Mouse (Mus musculus) liver, postnatal 0 days (tissue): Measurements from ENCODE around the gene Acoxl.

Experiments used
- CTCF ChIP-seq: sonication (generic); IDR thresholded peaks from 2 replicates; pipeline ENCODE4 v1.5.1; 2016; ENCODE audit warnings: antibody characterized with exemption, low read depth
- EP300 ChIP-seq: IDR thresholded peaks from 2 replicates; pipeline ENCODE4 v1.6.1; 2016; ENCODE audit warnings: antibody characterized with exemption, low read depth, mild to moderate bottlenecking

DNA sequence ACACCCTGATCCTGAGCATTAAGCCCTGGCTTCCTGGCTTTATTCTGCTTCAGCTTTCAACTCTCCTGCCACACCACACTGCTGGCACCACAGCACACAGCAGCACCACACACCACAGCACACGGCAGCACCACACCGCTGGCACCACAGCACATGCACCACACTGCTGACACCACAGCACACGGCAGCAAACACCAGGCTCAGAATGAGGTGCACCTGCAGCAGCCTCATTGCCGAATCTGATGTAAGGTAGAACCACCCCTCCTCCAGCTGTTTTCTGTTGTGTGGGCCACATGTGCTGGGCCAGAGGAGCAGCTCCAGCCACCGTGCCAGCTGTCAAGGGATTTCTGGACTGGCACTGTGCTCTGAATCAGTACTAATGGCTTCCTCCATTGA, 317.4 kb downstream of the Acoxl start:
- TF ChIP-seq CTCF (no peak), EP300 (no peak)
